Mouse (Mus musculus) urinary bladder, postnatal 25 days (tissue): ENCODE data around the gene Nlrp1a.

Experiments
- DNase-seq: peaks from one replicate; pipeline ENCODE4 v3.0.0; 2022; ENCODE audit warnings: low spot score

The Nlrp1a gene

DNA sequence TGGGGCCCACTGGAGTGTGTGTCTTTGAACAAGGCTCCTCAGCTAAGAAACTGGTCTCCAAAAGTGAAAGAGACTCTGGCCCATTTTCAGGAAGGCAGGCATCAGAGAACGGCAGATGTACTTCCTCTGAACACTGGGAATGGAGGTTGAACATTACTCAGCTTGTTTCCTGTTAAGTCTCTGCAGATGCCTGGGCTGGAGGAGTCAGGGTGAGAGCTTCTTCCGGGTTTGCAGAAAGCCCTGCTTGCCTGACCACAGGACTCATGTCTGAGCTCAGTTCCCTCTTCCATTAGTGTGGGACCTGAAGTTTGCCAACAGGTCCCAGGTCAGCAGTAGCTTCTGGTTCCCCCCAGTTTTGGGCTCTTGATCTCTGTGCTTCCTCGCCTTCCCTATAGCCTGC is at the start of gene Nlrp1a:
Gene Nlrp1a (minus strand): TSS at position 44 of the 400 bp plus-strand sequence.
- DNase-seq = no peak

- no peak for DNase-seq
These were observed 25.1 kb upstream of the Nlrp1a start for GRCm38 (mm10) chr11:71169633-71170032.

GRCm38 (mm10) chr11:71164139-71164538 is 19.6 kb upstream of the Nlrp1a start:
- DNase-seq = no peak

- DNase-seq = no peak
These were observed 15.1 kb upstream of the Nlrp1a start for GRCm38 (mm10) chr11:71159439-71160136.

GRCm38 (mm10) chr11:71155272-71155671 is 10.8 kb upstream of the Nlrp1a start:
- no peak for DNase-seq

DNA sequence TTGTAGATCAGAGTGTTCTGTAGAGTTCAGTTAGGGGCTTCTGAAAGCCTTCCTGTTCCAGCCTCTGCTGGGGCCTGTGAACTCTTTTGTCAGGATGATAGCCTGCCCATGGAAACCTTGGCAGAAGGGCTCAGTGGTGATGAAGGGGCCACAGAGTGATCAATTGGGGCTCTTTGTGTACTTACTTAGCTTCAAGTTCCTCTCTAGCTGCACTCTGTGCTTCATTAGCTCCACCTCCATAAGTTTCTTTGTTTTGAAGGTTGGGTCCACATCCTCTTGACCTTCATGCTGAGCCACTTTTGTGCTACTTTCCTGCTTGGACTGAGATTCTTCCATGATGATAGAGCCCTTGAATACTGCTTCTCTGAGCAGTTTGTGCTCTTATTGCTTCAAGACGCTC is 2.5 kb downstream of the Nlrp1a start:
- DNase-seq = no peak

DNA sequence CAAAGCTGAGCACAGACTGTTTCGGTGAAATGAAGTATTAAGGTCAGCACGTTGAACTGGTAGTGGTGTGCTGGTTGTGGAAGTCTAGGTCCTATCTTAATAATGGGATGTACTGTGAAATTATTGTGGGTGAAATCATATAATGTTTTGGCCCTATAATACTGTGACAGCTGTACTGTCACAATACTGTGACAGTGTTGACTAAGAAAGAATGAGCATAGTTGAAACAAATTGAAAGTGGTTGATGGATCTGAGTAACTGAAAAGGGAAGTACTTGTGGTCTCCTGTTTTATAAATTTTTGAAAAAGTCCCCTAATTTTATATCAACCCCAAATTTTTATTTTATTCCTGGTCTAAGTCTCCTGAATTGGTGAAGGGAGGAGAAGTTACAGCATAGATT is 37.4 kb downstream of the Nlrp1a start:
- DNase-seq = no peak

GRCm38 (mm10) chr11:71106261-71107021 is 38.1 kb downstream of the Nlrp1a start:
- no peak for DNase-seq

DNA sequence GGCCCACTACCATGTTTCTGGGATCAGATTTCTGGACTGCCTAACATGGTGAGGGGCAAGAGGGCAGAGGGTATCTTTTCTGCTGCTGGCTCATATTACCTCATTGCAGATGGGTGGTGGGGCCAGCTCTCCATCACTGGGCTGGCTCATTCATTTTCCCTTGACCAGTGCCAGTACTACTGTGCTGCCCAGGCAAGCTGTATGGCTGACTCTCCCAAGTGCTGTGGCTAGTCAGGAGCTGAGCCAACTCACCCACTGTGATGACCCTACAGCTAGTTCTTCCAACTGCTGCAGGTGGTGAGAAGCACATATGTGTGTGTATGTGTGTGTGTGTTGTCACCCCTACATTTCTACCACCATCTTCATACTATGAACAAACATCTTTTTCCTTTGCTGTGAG is 40.6 kb downstream of the Nlrp1a start:
- no peak for DNase-seq

DNA sequence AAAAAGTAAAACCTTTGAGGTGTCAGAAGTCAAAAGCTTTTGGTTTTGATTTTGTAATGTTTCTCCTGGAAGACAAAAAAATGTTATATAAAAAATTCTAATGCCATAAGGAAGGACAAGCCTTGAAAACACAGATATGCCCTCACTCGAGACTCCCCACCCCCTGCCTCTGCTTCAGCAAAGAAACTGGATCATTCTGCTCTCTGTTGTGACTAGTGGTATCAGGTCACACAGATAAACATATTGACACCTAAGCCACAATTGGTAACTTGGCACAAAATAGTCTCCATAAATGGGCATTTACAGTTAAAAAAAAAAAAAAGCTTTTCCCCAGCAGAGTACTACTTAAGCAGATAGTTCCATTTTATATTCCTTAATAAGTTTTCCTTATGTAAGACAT is 68.2 kb downstream of the Nlrp1a start:
- DNase-seq = no peak

DNA sequence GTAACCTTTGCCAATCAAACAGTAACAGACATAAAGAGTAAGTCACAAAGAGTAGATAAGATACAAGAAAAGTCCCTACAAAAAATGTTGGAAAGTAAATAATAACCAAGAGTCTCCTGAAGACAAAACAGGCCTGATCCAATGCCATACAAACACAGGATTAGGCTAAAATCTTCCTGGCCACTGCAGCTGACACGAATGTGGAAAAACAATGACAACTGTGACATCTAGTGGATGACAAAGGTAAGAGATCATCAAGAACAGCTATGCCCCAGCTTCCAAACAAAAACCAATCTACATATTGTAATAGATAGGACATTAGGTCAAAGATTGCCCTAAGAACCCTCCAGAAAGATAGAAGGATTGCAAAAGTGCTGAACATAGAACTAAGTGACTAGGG is 92.0 kb downstream of the Nlrp1a start:
- DNase-seq = no peak
